Mouse (Mus musculus): ENCODE data around the gene Defb36. TPM values are rescaled to one million over a fixed set of nuclear protein-coding genes. Genes with fewer than 3 reads are reported as not detected.

Gene Defb36
- polyA plus RNA-seq (2014; fragmentation: Illumina TruSeq; extraction: RNeasy Lipid Tissue Mini Kit (QIAGEN cat#74804); ENCODE audit: low read depth, low replicate concordance), result not detected

GRCm38 (mm10) chr2:152604057-152604456 is at the start of gene Defb36:
TSS of gene Defb36 (plus strand) at chr2:152604327.

GRCm38 (mm10) chr2:152569038-152569437 is 35.1 kb upstream of the Defb36 start, which contains the start of gene Gm17416:
TSS of gene Gm17416 (plus strand) at chr2:152569338.

DNA sequence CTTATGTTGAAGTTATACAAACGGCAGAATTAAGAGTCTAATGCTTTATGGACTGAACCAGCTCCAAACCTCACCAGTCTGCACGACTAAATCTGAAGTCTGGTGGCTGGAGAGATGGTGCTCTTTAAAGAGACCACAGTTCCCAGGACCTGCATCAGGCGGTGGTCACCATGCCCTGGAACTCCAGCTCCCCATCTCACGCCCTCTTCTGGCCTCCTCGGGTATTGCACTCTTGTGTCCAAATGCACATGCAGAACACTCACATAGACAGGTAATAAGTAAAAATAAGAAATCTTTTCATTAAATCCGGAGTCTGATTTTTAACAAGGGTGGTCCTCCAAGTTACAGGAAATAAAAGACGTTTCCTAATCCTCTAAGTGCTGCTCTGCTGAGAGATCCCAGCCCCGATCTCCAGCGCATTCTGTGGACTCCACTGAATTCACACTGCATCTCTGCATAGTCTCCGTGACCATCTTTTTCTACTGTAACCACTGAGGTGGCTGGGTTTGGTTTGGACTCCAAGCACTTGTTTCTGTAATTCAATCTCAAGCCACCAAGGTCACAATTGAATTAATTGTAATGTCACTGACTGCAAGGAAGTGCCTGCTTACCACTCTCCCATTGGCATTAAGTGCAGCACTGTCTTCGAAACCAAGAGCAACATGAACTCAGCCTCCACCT is 31.9 kb upstream of the Defb36 start, which contains the start of gene Defb21:
TSS of gene Defb21 (plus strand) at position 631 of the 681 bp plus-strand sequence.

GRCm38 (mm10) chr2:152580107-152580506 is 24.0 kb upstream of the Defb36 start, which contains the start of gene Defb19:
TSS of gene Defb19 (minus strand) at chr2:152580312.

GRCm38 (mm10) chr2:152599299-152599698 is 4.8 kb upstream of the Defb36 start, which contains the start of gene Defb45:
TSS of gene Defb45 (minus strand) at chr2:152599399.

GRCm38 (mm10) chr2:152622953-152623352 is 18.8 kb downstream of the Defb36 start, which contains the start of gene Defb25:
TSS of gene Defb25 (minus strand) at chr2:152623053.

DNA sequence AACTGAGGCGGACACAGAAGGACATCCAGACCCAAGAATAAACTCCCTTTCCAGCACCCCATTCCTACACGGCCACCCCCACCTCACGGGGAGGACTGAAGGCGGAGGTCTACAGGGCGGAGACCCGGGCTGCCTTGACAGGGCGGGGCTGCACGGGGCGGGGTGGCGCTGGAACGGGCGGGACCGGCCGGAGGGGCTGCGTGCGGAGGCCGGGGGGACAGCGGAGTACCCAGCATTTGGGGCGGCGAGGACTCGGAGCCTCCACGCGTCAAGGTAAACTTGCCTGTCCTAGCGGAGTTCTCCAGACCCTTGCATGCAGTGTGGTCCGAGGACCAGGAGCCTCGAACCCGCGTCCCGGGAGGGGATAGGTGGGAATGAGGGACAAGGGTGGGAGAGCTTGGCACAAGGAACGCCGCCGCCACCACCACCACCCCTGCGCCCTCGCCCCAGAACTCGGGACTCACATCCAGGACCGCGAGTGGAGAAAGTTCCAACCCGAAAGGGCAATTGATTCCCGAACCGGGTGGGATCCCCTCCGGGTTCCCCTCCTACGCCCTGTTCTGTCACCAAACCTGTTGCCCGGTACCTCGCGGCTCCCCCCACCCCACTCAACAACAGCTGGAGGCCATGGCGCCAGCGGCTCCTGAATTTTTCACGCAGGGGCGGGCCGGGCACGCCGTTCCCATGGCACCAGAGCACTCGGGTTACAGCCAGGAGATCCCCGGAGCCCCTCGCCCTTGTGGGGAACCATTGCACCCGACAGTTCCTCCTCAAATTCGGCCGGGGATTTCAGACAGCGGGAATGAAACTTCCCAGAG is 22.9 kb downstream of the Defb36 start, which contains the start of gene Rem1:
TSS of gene Rem1 (plus strand) at position 178 of the 818 bp plus-strand sequence.

Other genes starting within 250 kb of the Defb36 start
- gene Nrsn2, start 227.7 kb upstream of the Defb36 start, polyA plus RNA-seq (2014; fragmentation: Illumina TruSeq; extraction: RNeasy Lipid Tissue Mini Kit (QIAGEN cat#74804); ENCODE audit: low read depth, low replicate concordance), result not detected
- 0.40 TPM for gene Sox12, start 206.3 kb upstream of the Defb36 start, polyA plus RNA-seq (2014; fragmentation: Illumina TruSeq; extraction: RNeasy Lipid Tissue Mini Kit (QIAGEN cat#74804); ENCODE audit: low read depth, low replicate concordance)
- 3.2 TPM for gene Zcchc3, start 189.3 kb upstream of the Defb36 start, polyA plus RNA-seq (2014; fragmentation: Illumina TruSeq; extraction: RNeasy Lipid Tissue Mini Kit (QIAGEN cat#74804); ENCODE audit: low read depth, low replicate concordance)
- 0.36 TPM for gene 6820408C15Rik, start 188.7 kb upstream of the Defb36 start, polyA plus RNA-seq (2014; fragmentation: Illumina TruSeq; extraction: RNeasy Lipid Tissue Mini Kit (QIAGEN cat#74804); ENCODE audit: low read depth, low replicate concordance)
- not detected for gene Defb23, start 139.7 kb upstream of the Defb36 start, polyA plus RNA-seq (2014; fragmentation: Illumina TruSeq; extraction: RNeasy Lipid Tissue Mini Kit (QIAGEN cat#74804); ENCODE audit: low read depth, low replicate concordance)
- gene Defb20, start 127.3 kb upstream of the Defb36 start, polyA plus RNA-seq (2014; fragmentation: Illumina TruSeq; extraction: RNeasy Lipid Tissue Mini Kit (QIAGEN cat#74804); ENCODE audit: low read depth, low replicate concordance), result not detected
- gene Defb22, start 114.2 kb upstream of the Defb36 start, polyA plus RNA-seq (2014; fragmentation: Illumina TruSeq; extraction: RNeasy Lipid Tissue Mini Kit (QIAGEN cat#74804); ENCODE audit: low read depth, low replicate concordance), result not detected
- gene Defb26, start 92.6 kb upstream of the Defb36 start, polyA plus RNA-seq (2014; fragmentation: Illumina TruSeq; extraction: RNeasy Lipid Tissue Mini Kit (QIAGEN cat#74804); ENCODE audit: low read depth, low replicate concordance), result 2.1 TPM
- gene Defb28, start 86.1 kb upstream of the Defb36 start, polyA plus RNA-seq (2014; fragmentation: Illumina TruSeq; extraction: RNeasy Lipid Tissue Mini Kit (QIAGEN cat#74804); ENCODE audit: low read depth, low replicate concordance), result not detected
- gene Defb29, start 64.2 kb upstream of the Defb36 start, polyA plus RNA-seq (2014; fragmentation: Illumina TruSeq; extraction: RNeasy Lipid Tissue Mini Kit (QIAGEN cat#74804); ENCODE audit: low read depth, low replicate concordance), result 44.8 TPM
- not detected for gene Gm17416, start 35.0 kb upstream of the Defb36 start, polyA plus RNA-seq (2014; fragmentation: Illumina TruSeq; extraction: RNeasy Lipid Tissue Mini Kit (QIAGEN cat#74804); ENCODE audit: low read depth, low replicate concordance)
- gene Defb21, start 31.6 kb upstream of the Defb36 start, polyA plus RNA-seq (2014; fragmentation: Illumina TruSeq; extraction: RNeasy Lipid Tissue Mini Kit (QIAGEN cat#74804); ENCODE audit: low read depth, low replicate concordance), result not detected
- gene Defb19, start 24.0 kb upstream of the Defb36 start, polyA plus RNA-seq (2014; fragmentation: Illumina TruSeq; extraction: RNeasy Lipid Tissue Mini Kit (QIAGEN cat#74804); ENCODE audit: low read depth, low replicate concordance), result not detected
- gene Defb45, start 4.9 kb upstream of the Defb36 start, polyA plus RNA-seq (2014; fragmentation: Illumina TruSeq; extraction: RNeasy Lipid Tissue Mini Kit (QIAGEN cat#74804); ENCODE audit: low read depth, low replicate concordance), result not detected
- not detected for gene Defb25, start 18.7 kb downstream of the Defb36 start, polyA plus RNA-seq (2014; fragmentation: Illumina TruSeq; extraction: RNeasy Lipid Tissue Mini Kit (QIAGEN cat#74804); ENCODE audit: low read depth, low replicate concordance)
- 1.3 TPM for gene Rem1, start 22.6 kb downstream of the Defb36 start, polyA plus RNA-seq (2014; fragmentation: Illumina TruSeq; extraction: RNeasy Lipid Tissue Mini Kit (QIAGEN cat#74804); ENCODE audit: low read depth, low replicate concordance)
- gene H13, start 65.1 kb downstream of the Defb36 start, polyA plus RNA-seq (2014; fragmentation: Illumina TruSeq; extraction: RNeasy Lipid Tissue Mini Kit (QIAGEN cat#74804); ENCODE audit: low read depth, low replicate concordance), result 32.4 TPM
- 24.4 TPM for gene Mcts2, start 82.7 kb downstream of the Defb36 start, polyA plus RNA-seq (2014; fragmentation: Illumina TruSeq; extraction: RNeasy Lipid Tissue Mini Kit (QIAGEN cat#74804); ENCODE audit: low read depth, low replicate concordance)
- gene Id1, start 131.9 kb downstream of the Defb36 start, polyA plus RNA-seq (2014; fragmentation: Illumina TruSeq; extraction: RNeasy Lipid Tissue Mini Kit (QIAGEN cat#74804); ENCODE audit: low read depth, low replicate concordance), result 27.5 TPM
- not detected for gene Cox4i2, start 149.8 kb downstream of the Defb36 start, polyA plus RNA-seq (2014; fragmentation: Illumina TruSeq; extraction: RNeasy Lipid Tissue Mini Kit (QIAGEN cat#74804); ENCODE audit: low read depth, low replicate concordance)
- gene Bcl2l1, start 227.4 kb downstream of the Defb36 start, polyA plus RNA-seq (2014; fragmentation: Illumina TruSeq; extraction: RNeasy Lipid Tissue Mini Kit (QIAGEN cat#74804); ENCODE audit: low read depth, low replicate concordance), result 36.9 TPM
- 1.5 TPM for gene Tpx2, start 243.6 kb downstream of the Defb36 start, polyA plus RNA-seq (2014; fragmentation: Illumina TruSeq; extraction: RNeasy Lipid Tissue Mini Kit (QIAGEN cat#74804); ENCODE audit: low read depth, low replicate concordance)